Mouse (Mus musculus) retina, postnatal 7 days (tissue): ENCODE data around the gene Atp8b4.
"Not testable (repeated sequence)": the region's sequence is repeated elsewhere in the genome, so short reads cannot be mapped to it uniquely, and the experiment has no call there.

Experiments used
- DNase-seq: peaks from one replicate; pipeline ENCODE4 v3.0.0-alpha.2; 2012; ENCODE audit warnings: low read depth, low spot score

Gene Atp8b4

GRCm38 (mm10) chr2:126500521-126500920 lies at the start of gene Atp8b4:
TSS of gene Atp8b4 (minus strand) at chr2:126500674.
- DNase-seq: no peak

- no peak for DNase-seq
These were observed 49.2 kb upstream of the Atp8b4 start for GRCm38 (mm10) chr2:126549681-126550080.

GRCm38 (mm10) chr2:126546392-126546791 lies 45.9 kb upstream of the Atp8b4 start:
- no peak for DNase-seq

- no peak for DNase-seq
These were observed 44.8 kb upstream of the Atp8b4 start for GRCm38 (mm10) chr2:126545297-126545696.

GRCm38 (mm10) chr2:126542211-126542610 lies 41.7 kb upstream of the Atp8b4 start:
- DNase-seq: no peak

GRCm38 (mm10) chr2:126540390-126540925 lies 40.0 kb upstream of the Atp8b4 start:
- no peak for DNase-seq

GRCm38 (mm10) chr2:126537654-126538053 lies 37.2 kb upstream of the Atp8b4 start:
- DNase-seq: no peak

- no peak for DNase-seq
These were observed 30.1 kb upstream of the Atp8b4 start for GRCm38 (mm10) chr2:126530581-126530980.

- no peak for DNase-seq
These were observed 27.0 kb upstream of the Atp8b4 start for GRCm38 (mm10) chr2:126527461-126527860.

GRCm38 (mm10) chr2:126524271-126524670 lies 23.8 kb upstream of the Atp8b4 start:
- no peak for DNase-seq

GRCm38 (mm10) chr2:126523101-126523745 lies 22.7 kb upstream of the Atp8b4 start:
- not testable (repeated sequence) for DNase-seq

GRCm38 (mm10) chr2:126522056-126522455 lies 21.6 kb upstream of the Atp8b4 start:
- DNase-seq: no peak

- no peak for DNase-seq
These were observed 21.0 kb upstream of the Atp8b4 start for GRCm38 (mm10) chr2:126521471-126521870.

GRCm38 (mm10) chr2:126520828-126521227 lies 20.4 kb upstream of the Atp8b4 start:
- peak; percentile 51 for DNase-seq

GRCm38 (mm10) chr2:126519872-126520581 lies 19.6 kb upstream of the Atp8b4 start:
- DNase-seq: no peak

- no peak for DNase-seq
These were observed 14.8 kb upstream of the Atp8b4 start for GRCm38 (mm10) chr2:126515069-126515826.

- no peak for DNase-seq
These were observed 7.8 kb upstream of the Atp8b4 start for GRCm38 (mm10) chr2:126508228-126508627.

- DNase-seq: no peak
These were observed 7.0 kb upstream of the Atp8b4 start for GRCm38 (mm10) chr2:126507477-126507876.

GRCm38 (mm10) chr2:126505156-126505555 lies 4.7 kb upstream of the Atp8b4 start:
- DNase-seq: no peak

GRCm38 (mm10) chr2:126499730-126500129 lies 744 bp downstream of the Atp8b4 start:
- no peak for DNase-seq

GRCm38 (mm10) chr2:126498761-126499452 lies 1.6 kb downstream of the Atp8b4 start:
- DNase-seq: no peak

GRCm38 (mm10) chr2:126496838-126497237 lies 3.6 kb downstream of the Atp8b4 start:
- DNase-seq: no peak
